Mouse (Mus musculus) small intestine, adult 2 months (tissue): ENCODE measurements around the gene Csf2rb. TPM values are rescaled to one million over a fixed set of nuclear protein-coding genes. Genes with fewer than 3 reads are reported as not detected.

ENCODE experiments used
- H3K27ac ChIP-seq: fragments of 200-500 bp; 2 replicates; pipeline ENCODE4 v1.5.1; 2012; ENCODE audit warnings: low read depth, low read length, control low read depth, inconsistent platforms; ENCODE audit not compliant: insufficient read depth
- H3K27me3 ChIP-seq: fragments of 200-500 bp; 2 replicates; pipeline ENCODE4 v1.6.1; 2012; ENCODE audit warnings: mild to moderate bottlenecking, moderate library complexity, low read length, inconsistent platforms; ENCODE audit not compliant: control insufficient read depth, insufficient read depth
- H3K36me3 ChIP-seq: fragments of 200-500 bp; 2 replicates; pipeline ENCODE4 v1.6.1; 2012; ENCODE audit warnings: mild to moderate bottlenecking, low read length, control low read depth, inconsistent platforms; ENCODE audit not compliant: control insufficient read depth, insufficient read depth
- H3K4me1 ChIP-seq: fragments of 200-500 bp; 2 replicates; pipeline ENCODE4 v1.6.1; 2012; ENCODE audit warnings: low read length, inconsistent platforms, mixed read lengths; ENCODE audit not compliant: control insufficient read depth, insufficient read depth, insufficient read length
- H3K4me3 ChIP-seq: fragments of 200-500 bp; 2 replicates; pipeline ENCODE4 v1.5.1; 2012; ENCODE audit warnings: low read depth, mild to moderate bottlenecking, control low read depth, inconsistent platforms, low read length, moderate library complexity
- CTCF ChIP-seq: fragments of 200-500 bp; IDR thresholded peaks from 2 replicates; pipeline ENCODE4 v1.5.1; 2012; ENCODE audit warnings: low read depth, mild to moderate bottlenecking, control low read depth, inconsistent platforms, low read length, moderate library complexity, mixed read lengths; ENCODE audit not compliant: insufficient replicate concordance, insufficient read length; ENCODE audit errors: extremely low read depth
- POLR2A ChIP-seq: fragments of 200-500 bp; IDR thresholded peaks from 2 replicates; pipeline ENCODE4 v1.6.1; 2012; ENCODE audit warnings: low read depth, mild to moderate bottlenecking, control low read depth, inconsistent platforms, low read length, moderate library complexity
- WGBS: fragments of 180-500 bp; shearing (Covaris S2); methylation state at CpG from one replicate; pipeline ENCODE4 v1.1.7; 2018; 5-methylcytosine and 5-hydroxymethylcytosine counted together
- polyA plus RNA-seq: library from polyadenylated mRNA; depleted of rRNA; stranded (reverse); fragments of >200 nt; gene quantifications from 2 replicates; pipeline ENCODE4 v1.2.3, GENCODE M21; 2012; rRNA removed

Gene Csf2rb
- polyA plus RNA-seq, 1 experiment: 8.9 TPM

- Histone ChIP-seq H3K27ac (no peak overlapping the region), H3K27me3 (no peaks in the 10 kb centered on the region), H3K36me3 (no peaks in the 10 kb centered on the region), H3K4me1 (peaks cover 26% of the 10 kb centered on the region; the same call in 1 of the 2 replicates), H3K4me3 (no peak overlapping the region)
- TF ChIP-seq POLR2A (no peak), CTCF (no peak)
- WGBS: 39% methylated on average over 4 of the region's 4 CpGs
Observed at GRCm38 (mm10) chr15:78401921-78402320, 76.4 kb downstream of the Csf2rb start.

- WGBS: 28% methylated on average over 7 of the region's 7 CpGs
- no peak overlapping the region for H3K4me3 ChIP-seq
- TF ChIP-seq POLR2A (no peak), CTCF (no peak)
- H3K27ac ChIP-seq: no peak overlapping the region
- peaks cover 28% of the 10 kb centered on the region; the same call in 1 of the 2 replicates for H3K4me1 ChIP-seq
- no peaks in the 10 kb centered on the region for H3K27me3 ChIP-seq
- no peaks in the 10 kb centered on the region for H3K36me3 ChIP-seq
Observed at GRCm38 (mm10) chr15:78402423-78402822, 76.9 kb downstream of the Csf2rb start.

GRCm38 (mm10) chr15:78403301-78403741 lies 77.8 kb downstream of the Csf2rb start:
- WGBS: 27% methylated on average over 3 of the region's 3 CpGs
- TF ChIP-seq POLR2A: no peak
- TF ChIP-seq CTCF: no peak
- no peak overlapping the region for H3K4me3 ChIP-seq
- no peak overlapping the region; the same call in 1 of the 2 replicates for H3K27ac ChIP-seq
- no peaks in the 10 kb centered on the region for H3K36me3 ChIP-seq
- H3K4me1 ChIP-seq: peaks cover 31% of the 10 kb centered on the region; the same call in 1 of the 2 replicates
- no peaks in the 10 kb centered on the region for H3K27me3 ChIP-seq

Other genes with a start within 250 kb of the Csf2rb start
- 0.04 TPM in 1 of 2 replicates, not detected in the other for gene Cacng2, start 205.7 kb upstream of the Csf2rb start, polyA plus RNA-seq
- gene Ift27, start 151.6 kb upstream of the Csf2rb start, polyA plus RNA-seq: 9.3 and 18.7 TPM in 2 replicates
- gene Pvalb, start 119.4 kb upstream of the Csf2rb start, polyA plus RNA-seq: not detected in 2 replicates
- 11.7 and 14.6 TPM in 2 replicates for gene Ncf4, start 81.0 kb upstream of the Csf2rb start, polyA plus RNA-seq
- gene Csf2rb2, start 20.0 kb upstream of the Csf2rb start, polyA plus RNA-seq: 2.4 and 3.5 TPM in 2 replicates
- gene Tex33, start 70.2 kb downstream of the Csf2rb start, polyA plus RNA-seq: not detected in 2 replicates
- 17.7 and 30.3 TPM in 2 replicates for gene Tst, start 80.2 kb downstream of the Csf2rb start, polyA plus RNA-seq
- gene Mpst, start 80.7 kb downstream of the Csf2rb start, polyA plus RNA-seq: 115 and 177 TPM in 2 replicates
- gene Kctd17, start 102.8 kb downstream of the Csf2rb start, polyA plus RNA-seq: 46.8 and 52.9 TPM in 2 replicates
- 0.11 and 0.14 TPM in 2 replicates for gene Tmprss6, start 142.9 kb downstream of the Csf2rb start, polyA plus RNA-seq
- gene Il2rb, start 169.5 kb downstream of the Csf2rb start, polyA plus RNA-seq: 7.2 and 11.8 TPM in 2 replicates
- gene C1qtnf6, start 205.7 kb downstream of the Csf2rb start, polyA plus RNA-seq: 7.9 and 8.1 TPM in 2 replicates
- gene Sstr3, start 218.9 kb downstream of the Csf2rb start, polyA plus RNA-seq: 0.44 and 1.4 TPM in 2 replicates
- gene Rac2, start 247.0 kb downstream of the Csf2rb start, polyA plus RNA-seq: 37.0 and 136 TPM in 2 replicates